Comparison of ENCODE assay signal across 16 mouse cellular contexts in the genomic region with DNA sequence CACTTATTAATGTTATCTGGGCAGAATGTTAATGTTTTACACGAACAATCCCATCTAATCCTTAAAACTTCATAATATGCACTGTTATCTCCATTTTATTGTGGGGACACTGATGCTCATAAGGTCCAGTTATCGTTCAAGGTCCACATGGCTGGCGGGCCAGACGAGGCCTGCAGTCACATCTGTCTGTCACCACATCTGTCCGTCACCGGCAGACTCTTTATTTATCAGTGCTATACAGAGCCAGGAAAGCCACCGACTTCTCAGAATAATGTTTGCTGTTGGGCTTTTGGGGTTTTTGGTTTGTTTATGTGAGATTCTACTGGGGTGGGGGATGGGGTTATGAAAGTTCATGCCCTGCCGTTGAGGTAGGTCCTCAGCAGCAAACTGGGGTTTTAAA. TPM values are rescaled to one million over a fixed set of nuclear protein-coding genes. Genes with fewer than 3 reads are reported as not detected.
DNase-seq lines count a peak whose midpoint lies in the region; ATAC-seq lines count a peak whose summit lies in the region.
"Had no signal": no experiment of that assay in that cellular context is flagged by ENCODE, and none has a peak within 500 bp of the region (broad histone marks: within the 10 kb centered on the region; RNA-seq: fewer than 3 reads in every experiment).

No protein-coding gene starts in this region.

- peak overlapping the region; percentile 34 for H3K4me2 ChIP-seq in liver, embryonic 15.5 days
- H3K4me2 ChIP-seq in midbrain, embryonic 14.5 days (ENCODE audit: low read length) = no peak overlapping the region

- 12% methylated on average over 8 of the region's 8 CpGs for WGBS in liver, embryonic 15.5 days (ENCODE audit: insufficient replicate concordance)
- 87% methylated on average over 8 of the region's 8 CpGs for WGBS in midbrain, embryonic 14.5 days
- 88% methylated on average over 8 of the region's 8 CpGs for WGBS in forebrain, embryonic 10.5 days

- H3K9ac ChIP-seq in liver, embryonic 15.5 days = no peak overlapping the region
- H3K9ac ChIP-seq in midbrain, embryonic 14.5 days (replicated peaks; ENCODE audit: low read length) = no peak overlapping the region

- no peaks in the 10 kb centered on the region for H3K36me3 ChIP-seq in liver, embryonic 15.5 days (replicated peaks)
- H3K36me3 ChIP-seq in midbrain, embryonic 14.5 days (ENCODE audit: control insufficient read depth, insufficient read depth, low read length) = no peaks in the 10 kb centered on the region
- no peaks in the 10 kb centered on the region for H3K36me3 ChIP-seq in forebrain, embryonic 10.5 days (replicated peaks)

- no peak for ATAC-seq in CD4-positive, CD25-positive, alpha-beta regulatory T cell, adult 4 months
- ATAC-seq in liver, embryonic 15.5 days (ENCODE audit: insufficient read depth) = peak; percentile 84
- no peak for ATAC-seq in midbrain, embryonic 14.5 days (ENCODE audit: low FRiP score, low TSS enrichment)
- ATAC-seq: hindbrain, embryonic 16.5 days had no signal

- DNase-seq in CD4-positive, CD25-positive, alpha-beta regulatory T cell, adult 2 months (ENCODE audit: low read depth, low spot score) = peak; percentile 47
- peak; percentile 25 for DNase-seq in CD4-positive helper T cell, adult 2 months (ENCODE audit: low read depth, low spot score)
- peak; percentile 61 for DNase-seq in induced T-regulatory cell, adult 2 months (ENCODE audit: low read depth)
- DNase-seq in kidney, postnatal 25 days = no peak
- DNase-seq in midbrain, embryonic 14.5 days = no peak
- DNase-seq in forebrain, embryonic 10.5 days (ENCODE audit: extremely low spot score, low spot score) = no peak
- DNase-seq: cerebellum, adult 18-20 months; embryo, embryonic 11 days; gastrocnemius, postnatal 36 days; heart, postnatal 10 days; lung, adult 18-20 months had no signal

- no peaks in the 10 kb centered on the region for H3K9me3 ChIP-seq in liver, embryonic 15.5 days (replicated peaks)
- H3K9me3 ChIP-seq in midbrain, embryonic 14.5 days (ENCODE audit: control insufficient read depth, low read length) = no peaks in the 10 kb centered on the region
- H3K9me3 ChIP-seq in forebrain, embryonic 10.5 days = no peaks in the 10 kb centered on the region

- H3K4me3 ChIP-seq in liver, embryonic 15.5 days (replicated peaks) = no peak overlapping the region
- H3K4me3 ChIP-seq in midbrain, embryonic 14.5 days (replicated peaks; ENCODE audit: low read depth, low read length) = no peak overlapping the region
- H3K4me3 ChIP-seq in forebrain, embryonic 10.5 days = no peak overlapping the region
- H3K4me3 ChIP-seq: erythroblast, embryonic 14.5 days had no signal

- peaks cover 86% of the 10 kb centered on the region for H3K4me1 ChIP-seq in liver, embryonic 15.5 days (replicated peaks)
- no peaks in the 10 kb centered on the region for H3K4me1 ChIP-seq in midbrain, embryonic 14.5 days (ENCODE audit: control insufficient read depth, insufficient read depth, low read length)
- no peaks in the 10 kb centered on the region for H3K4me1 ChIP-seq in forebrain, embryonic 10.5 days

- H3K27ac ChIP-seq in liver, embryonic 15.5 days (replicated peaks) = peak overlapping the region; percentile 82
- H3K27ac ChIP-seq in midbrain, embryonic 14.5 days (replicated peaks; ENCODE audit: low read depth, low read length) = no peak overlapping the region
- no peak overlapping the region for H3K27ac ChIP-seq in forebrain, embryonic 10.5 days
- H3K27ac ChIP-seq: kidney, postnatal 0 days had no signal

- H3K27me3 ChIP-seq in liver, embryonic 15.5 days = no peaks in the 10 kb centered on the region
- H3K27me3 ChIP-seq in midbrain, embryonic 14.5 days (ENCODE audit: control insufficient read depth, insufficient read depth, low read length) = no peaks in the 10 kb centered on the region
- H3K27me3 ChIP-seq in forebrain, embryonic 10.5 days (ENCODE audit: poor library complexity, severe bottlenecking) = no peaks in the 10 kb centered on the region

RNA-seq across cellular contexts. Expression of gene Coq2, which starts 36.5 kb away (rescaled TPM):
- polyA plus RNA-seq in CD4-positive, CD25-positive, alpha-beta regulatory T cell, adult 4 months (2017; shearing (Covaris generic)) = 10 to 100 TPM; 12.0 to 12.9 TPM
- 22.8 and 24.3 TPM in 2 replicates for polyA plus RNA-seq in liver, embryonic 15.5 days (2015; fragmentation: Nextera tagmentation; extraction: Ambion mirVana)
- 52.1 and 54.8 TPM in 2 replicates for polyA plus RNA-seq in midbrain, embryonic 14.5 days (2014; fragmentation: Nextera tagmentation; extraction: Ambion mirVana)
- polyA plus RNA-seq in forebrain, embryonic 10.5 days (2016; fragmentation: Nextera tagmentation; extraction: Ambion mirVana) = 53.2 and 56.2 TPM in 2 replicates

Comparison
In these comparisons a context has a peak if more than half of its experiments do, and no peak if none do; other contexts are left out.
1. DNase-seq: peak in CD4-positive, CD25-positive, alpha-beta regulatory T cell, adult 2 months (single experiment), CD4-positive helper T cell, adult 2 months (single experiment) and induced T-regulatory cell, adult 2 months (single experiment); none in kidney, postnatal 25 days (0 of 2), midbrain, embryonic 14.5 days (single experiment) and forebrain, embryonic 10.5 days (single experiment).